ENCODE assay signal across 9 mouse cellular contexts in the genomic region with DNA sequence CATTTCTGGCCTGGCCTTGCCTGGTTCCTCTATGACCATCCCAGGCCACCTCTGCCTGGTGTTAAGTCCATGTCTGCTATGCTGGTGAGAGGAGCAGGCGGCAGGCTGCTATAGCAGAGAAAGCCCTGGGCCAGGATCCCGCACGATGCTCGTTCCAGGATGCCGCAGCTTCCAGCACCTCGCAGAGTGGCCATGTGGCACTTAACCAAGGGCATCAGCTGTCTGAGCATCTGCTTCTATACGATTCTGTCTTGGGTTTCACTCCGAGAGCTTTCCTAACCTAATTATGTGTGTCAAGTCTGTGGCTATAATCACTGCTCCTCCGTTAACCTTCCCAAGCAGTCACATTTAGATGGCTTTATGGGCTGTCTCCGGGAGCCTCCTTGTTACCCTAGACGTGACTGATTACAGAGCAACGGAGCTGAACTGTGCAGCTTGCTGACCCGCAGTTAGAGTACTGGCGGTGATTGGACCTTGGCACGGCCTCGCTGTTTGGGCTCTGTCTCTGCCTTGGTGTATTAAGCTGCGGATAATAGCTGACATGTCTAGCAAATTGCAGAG.
DNase-seq lines count a peak whose midpoint lies in the region; ATAC-seq and TF ChIP-seq lines count a peak whose summit lies in the region.
"Had no signal": no experiment of that assay in that cellular context is flagged by ENCODE, and none has a peak within 500 bp of the region (broad histone marks: within the 10 kb centered on the region; RNA-seq: fewer than 3 reads in every experiment).

No protein-coding gene starts in this region.

- no peak for TF ChIP-seq CTCF in lung, adult 2 months (IDR thresholded peaks at IDR 0.05; ENCODE audit: insufficient read depth, low read length)

- H3K9me3 ChIP-seq in embryonic facial prominence, embryonic 14.5 days (ENCODE audit: control insufficient read depth, low read length): no peaks in the 10 kb centered on the region
- no peaks in the 10 kb centered on the region for H3K9me3 ChIP-seq in hindbrain, embryonic 15.5 days
- no peaks in the 10 kb centered on the region for H3K9me3 ChIP-seq in limb, embryonic 12.5 days
- H3K9me3 ChIP-seq in heart, embryonic 11.5 days (replicated peaks; ENCODE audit: control insufficient read depth, low read length): no peaks in the 10 kb centered on the region

- 0 out of 2 replicates have a peak overlapping the region, but pooled peaks have one; percentile 10 for H3K4me2 ChIP-seq in embryonic facial prominence, embryonic 14.5 days (ENCODE audit: low read depth, low read length)
- no peak overlapping the region for H3K4me2 ChIP-seq in hindbrain, embryonic 15.5 days
- H3K4me2 ChIP-seq in limb, embryonic 12.5 days: no peak overlapping the region
- H3K4me2 ChIP-seq in heart, embryonic 11.5 days: no peak overlapping the region

- DNase-seq in Muller cell, postnatal 12 days (ENCODE audit: inconsistent ontology term): peak; percentile 46
- peak; percentile 91 for DNase-seq in embryonic facial prominence, embryonic 14.5 days (ENCODE audit: low spot score)
- DNase-seq in right cerebral cortex, postnatal 14 days: no peak
- DNase-seq in B cell, adult 2 months: no peak
- no peak for DNase-seq in lung, adult 2 months

- H3K27ac ChIP-seq in embryonic facial prominence, embryonic 14.5 days (replicated peaks; ENCODE audit: low read depth, low read length): peak overlapping the region; percentile 23; the same call in 1 of the 2 replicates
- peak overlapping the region; percentile 46; the same call in 1 of the 2 replicates for H3K27ac ChIP-seq in hindbrain, embryonic 15.5 days (replicated peaks)
- no peak overlapping the region for H3K27ac ChIP-seq in limb, embryonic 12.5 days
- no peak overlapping the region for H3K27ac ChIP-seq in heart, embryonic 11.5 days (ENCODE audit: low read depth, low read length)
- H3K27ac ChIP-seq: macrophage had no signal

- no peak for TF ChIP-seq POLR2A in lung, adult 2 months (IDR thresholded peaks at IDR 0.05; ENCODE audit: borderline replicate concordance, extremely low read depth, low read depth, low read length)

- H3K27me3 ChIP-seq in embryonic facial prominence, embryonic 14.5 days (replicated peaks; ENCODE audit: control insufficient read depth, insufficient read depth, low read length): no peaks in the 10 kb centered on the region
- H3K27me3 ChIP-seq in hindbrain, embryonic 15.5 days: no peaks in the 10 kb centered on the region
- H3K27me3 ChIP-seq in limb, embryonic 12.5 days: peaks cover 28% of the 10 kb centered on the region
- H3K27me3 ChIP-seq in heart, embryonic 11.5 days (ENCODE audit: control insufficient read depth, insufficient read depth, low read length): no peaks in the 10 kb centered on the region; the same call in 1 of the 2 replicates

- no peak overlapping the region for H3K9ac ChIP-seq in embryonic facial prominence, embryonic 14.5 days (ENCODE audit: low read depth, low read length)
- H3K9ac ChIP-seq in hindbrain, embryonic 15.5 days: no peak overlapping the region
- no peak overlapping the region for H3K9ac ChIP-seq in limb, embryonic 12.5 days (replicated peaks)
- no peak overlapping the region for H3K9ac ChIP-seq in heart, embryonic 11.5 days (ENCODE audit: low read depth, low read length)

- H3K4me1 ChIP-seq in embryonic facial prominence, embryonic 14.5 days (ENCODE audit: control insufficient read depth, insufficient read depth, low read length): peaks cover 26% of the 10 kb centered on the region
- H3K4me1 ChIP-seq in hindbrain, embryonic 15.5 days (replicated peaks): peaks cover 22% of the 10 kb centered on the region
- H3K4me1 ChIP-seq in limb, embryonic 12.5 days (replicated peaks): peaks cover 25% of the 10 kb centered on the region
- H3K4me1 ChIP-seq in heart, embryonic 11.5 days (ENCODE audit: control insufficient read depth, insufficient read depth, low read length): no peaks in the 10 kb centered on the region; the same call in 1 of the 2 replicates
- no peaks in the 10 kb centered on the region for H3K4me1 ChIP-seq in lung, adult 2 months (ENCODE audit: control insufficient read depth, insufficient read depth, low read length)

- ATAC-seq in embryonic facial prominence, embryonic 14.5 days (ENCODE audit: low read depth): peak; percentile 83
- peak; percentile 86 for ATAC-seq in hindbrain, embryonic 15.5 days (ENCODE audit: low FRiP score, low read depth)
- peak; percentile 23; the same call in 1 of the 2 replicates for ATAC-seq in limb, embryonic 12.5 days (ENCODE audit: insufficient number of reproducible peaks, insufficient read depth, low FRiP score, low TSS enrichment, low read depth)
- ATAC-seq in heart, embryonic 11.5 days (replicated peaks; ENCODE audit: insufficient number of reproducible peaks, low FRiP score, low TSS enrichment): no peak

- WGBS in embryonic facial prominence, embryonic 14.5 days: 40% methylated on average over 17 of the region's 17 CpGs
- WGBS in hindbrain, embryonic 15.5 days: 33% methylated on average over 17 of the region's 17 CpGs
- 20% methylated on average over 17 of the region's 17 CpGs for WGBS in limb, embryonic 12.5 days
- WGBS in heart, embryonic 11.5 days (ENCODE audit: insufficient replicate concordance): 69% methylated on average over 17 of the region's 17 CpGs
- WGBS in lung, adult 2 months: 70% methylated on average over 17 of the region's 17 CpGs

- no peaks in the 10 kb centered on the region for H3K36me3 ChIP-seq in embryonic facial prominence, embryonic 14.5 days (ENCODE audit: control insufficient read depth, insufficient read depth, low read length)
- H3K36me3 ChIP-seq in hindbrain, embryonic 15.5 days: no peaks in the 10 kb centered on the region
- H3K36me3 ChIP-seq in limb, embryonic 12.5 days: no peaks in the 10 kb centered on the region
- no peaks in the 10 kb centered on the region for H3K36me3 ChIP-seq in heart, embryonic 11.5 days (ENCODE audit: control insufficient read depth, insufficient read depth, low read length)

- H3K4me3 ChIP-seq in embryonic facial prominence, embryonic 14.5 days (ENCODE audit: low read depth, low read length): no peak overlapping the region
- H3K4me3 ChIP-seq in hindbrain, embryonic 15.5 days: no peak overlapping the region
- H3K4me3 ChIP-seq in limb, embryonic 12.5 days (replicated peaks): no peak overlapping the region
- H3K4me3 ChIP-seq in heart, embryonic 11.5 days (ENCODE audit: low read depth, low read length): no peak overlapping the region
- no peak overlapping the region for H3K4me3 ChIP-seq in lung, adult 2 months (replicated peaks; ENCODE audit: extremely low read depth, low read depth, low read length)

Comparison
In these comparisons a context has a peak if more than half of its experiments do, and no peak if none do; other contexts are left out.
1. DNase-seq: peak in Muller cell, postnatal 12 days (single experiment) and embryonic facial prominence, embryonic 14.5 days (single experiment); none in right cerebral cortex, postnatal 14 days (single experiment), B cell, adult 2 months (0 of 2) and lung, adult 2 months (single experiment).
2. H3K27ac ChIP-seq: peak in embryonic facial prominence, embryonic 14.5 days (single experiment) and hindbrain, embryonic 15.5 days (single experiment); none in limb, embryonic 12.5 days (single experiment) and heart, embryonic 11.5 days (single experiment).